Mouse (Mus musculus): ENCODE data around the gene Tbxas1. TPM values are rescaled to one million over a fixed set of nuclear protein-coding genes. Genes with fewer than 3 reads are reported as not detected.

Tbxas1 gene
- total and polyA plus RNA-seq, 3 experiments: not detected

DNA sequence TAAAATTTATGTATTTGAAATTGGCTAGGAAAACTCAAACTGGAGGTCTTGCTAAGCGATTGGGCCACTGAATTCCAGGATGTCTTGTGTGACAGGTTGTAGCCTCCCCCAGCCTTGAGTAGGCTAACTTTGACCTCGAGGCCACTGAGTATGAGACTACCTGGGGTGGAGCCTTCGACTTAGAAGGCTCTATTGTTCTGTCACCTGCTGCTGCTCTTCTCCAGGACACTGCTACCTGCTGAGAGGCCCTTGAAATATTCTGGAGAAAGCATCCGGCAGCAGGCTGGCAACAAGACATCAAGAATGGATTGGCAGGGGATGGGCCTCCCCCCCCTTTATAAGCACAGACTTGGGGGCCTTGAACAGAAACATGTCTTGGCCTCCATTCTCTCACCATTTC, 256.3 kb downstream of the Tbxas1 start:
- dilution Hi-C loops (cut with MboI; ENCODE audit: extremely low pct_ligation_motif_present, extremely low pct_unique_long_range_greater_than_20kb, low sequenced_read_pairs): no loop called here

DNA sequence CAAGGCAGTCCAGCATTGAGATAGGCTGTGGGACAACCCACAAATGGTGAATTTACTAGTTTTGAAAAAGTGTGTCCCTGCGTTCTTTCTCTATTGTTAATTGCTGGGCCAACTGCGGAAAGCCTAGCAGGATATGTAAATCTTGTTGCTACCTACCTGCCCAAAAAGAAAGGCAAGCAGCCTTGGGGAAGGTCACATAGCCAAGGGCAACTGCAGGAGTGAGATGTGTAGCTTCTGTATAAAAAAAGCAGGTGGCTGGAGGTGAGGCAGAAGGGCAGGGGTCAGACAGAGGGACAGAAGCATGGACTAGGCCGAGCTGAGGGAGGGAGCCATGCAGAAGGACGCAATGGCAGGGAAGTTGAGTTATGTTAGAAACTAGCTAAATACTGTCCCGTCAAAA, 257.4 kb downstream of the Tbxas1 start:
- dilution Hi-C loops (cut with MboI; ENCODE audit: extremely low pct_ligation_motif_present, extremely low pct_unique_long_range_greater_than_20kb, low sequenced_read_pairs) (no loop called here), in situ Hi-C loops (cut with MboI; ENCODE audit: low pct_ligation_motif_present, low pct_unique_long_range_greater_than_20kb, low sequenced_read_pairs) (no loop called here)
- Histone ChIP-seq H3K79me2 (replicated peaks; ENCODE audit: control insufficient read depth, extremely low read depth, insufficient read depth, poor library complexity, severe bottlenecking) (no peaks in the 10 kb centered on the region), H3K4me3 (replicated peaks in 1 of 3; ENCODE audit: low read depth in 2 of 3, low read length in 2 of 3, poor library complexity in 1 of 3) (no peak overlapping the region), H3K4me1 (ENCODE audit: control insufficient read depth in 1 of 2, insufficient read depth in 2 of 2) (no peaks in the 10 kb centered on the region), H3K9ac (ENCODE audit: insufficient read depth, low read depth) (no peak overlapping the region), H3K9me3 (replicated peaks; ENCODE audit: low read length) (no peaks in the 10 kb centered on the region), H3K27me3 (replicated peaks) (no peaks in the 10 kb centered on the region), H3K36me3 (replicated peaks in 1 of 2; ENCODE audit: control insufficient read depth in 1 of 2, insufficient read depth in 1 of 2, low read length in 1 of 2) (peaks cover 0 to 7% of the 10 kb centered on the region in 2 experiments), H3K4me2 (ENCODE audit: insufficient read depth, low read depth, poor library complexity, severe bottlenecking) (no peak overlapping the region), H3K27ac (ENCODE audit: insufficient read depth, low read depth) (no peak overlapping the region)
- no peak for DNase-seq (ENCODE audit: extremely low read depth)
- TF ChIP-seq MAZ (IDR thresholded peaks at IDR 0.05; ENCODE audit: low read depth, low read length): no peak
- TF ChIP-seq CTCF (conservative IDR thresholded peaks at IDR 0.05 in 1 of 2, IDR thresholded peaks at IDR 0.05 in 1 of 2; ENCODE audit: low read depth in 2 of 2, low read length in 2 of 2): no peak
- no peak for TF ChIP-seq RCOR1 (conservative IDR thresholded peaks at IDR 0.05; ENCODE audit: low read depth, low read length)
- TF ChIP-seq PAX5 (IDR thresholded peaks at IDR 0.05; ENCODE audit: low read length): no peak
- TF ChIP-seq MEF2A (IDR thresholded peaks at IDR 0.05; ENCODE audit: borderline replicate concordance, low read depth, low read length): no peak
- TF ChIP-seq POLR2AphosphoS2 (IDR thresholded peaks at IDR 0.05; ENCODE audit: low read depth, low read length): no peak

More for the DNA sequence above, 256.3 kb downstream of the Tbxas1 start:
- no peak for DNase-seq (ENCODE audit: extremely low read depth)
- H3K27ac ChIP-seq (ENCODE audit: insufficient read depth, low read depth): no peak overlapping the region
- in situ Hi-C loops (cut with MboI; ENCODE audit: low pct_ligation_motif_present, low pct_unique_long_range_greater_than_20kb, low sequenced_read_pairs): no loop called here
- H3K79me2 ChIP-seq (replicated peaks; ENCODE audit: control insufficient read depth, extremely low read depth, insufficient read depth, poor library complexity, severe bottlenecking): no peaks in the 10 kb centered on the region
- TF ChIP-seq RAD21 (IDR thresholded peaks at IDR 0.05; ENCODE audit: low read depth, low read length): no peak
- no peak for TF ChIP-seq ELF1 (IDR thresholded peaks at IDR 0.05; ENCODE audit: low read depth, low read length)
- no peak for TF ChIP-seq RCOR1 (conservative IDR thresholded peaks at IDR 0.05; ENCODE audit: low read depth, low read length)
- no peak for TF ChIP-seq MAFK (IDR thresholded peaks at IDR 0.05; ENCODE audit: insufficient replicate concordance, low read length)
- no peak overlapping the region for H3K4me3 ChIP-seq (replicated peaks in 1 of 3; ENCODE audit: low read depth in 2 of 3, low read length in 2 of 3, poor library complexity in 1 of 3)
- H3K9ac ChIP-seq (ENCODE audit: insufficient read depth, low read depth): no peak overlapping the region
- H3K4me2 ChIP-seq (ENCODE audit: insufficient read depth, low read depth, poor library complexity, severe bottlenecking): no peak overlapping the region
- peaks cover 3% of the 10 kb centered on the region for H3K9me3 ChIP-seq (replicated peaks; ENCODE audit: low read length)
- no peaks in the 10 kb centered on the region for H3K27me3 ChIP-seq (replicated peaks)
- H3K36me3 ChIP-seq (replicated peaks in 1 of 2; ENCODE audit: control insufficient read depth in 1 of 2, insufficient read depth in 1 of 2, low read length in 1 of 2): peaks cover 0 to 7% of the 10 kb centered on the region in 2 experiments
- no peaks in the 10 kb centered on the region for H3K4me1 ChIP-seq (ENCODE audit: control insufficient read depth in 1 of 2, insufficient read depth in 2 of 2)

Other genes starting within 250 kb of the Tbxas1 start
- gene Klrg2, start 238.2 kb upstream of the Tbxas1 start, total RNA-seq (2012; rRNA removed): 0.34 and 0.76 TPM in 2 replicates
- 0.12 and 0.22 TPM in 2 replicates for gene Klrg2, start 238.2 kb upstream of the Tbxas1 start, total RNA-seq (2014; rRNA removed)
- gene Klrg2, start 238.2 kb upstream of the Tbxas1 start, polyA plus RNA-seq (2012; ENCODE audit: insufficient read length, low read depth): 0.19 and 0.27 TPM in 2 replicates
- gene Clec2l, start 212.3 kb upstream of the Tbxas1 start, total RNA-seq (2012; rRNA removed): 0.17 TPM in 2 replicates
- 0.26 and 0.27 TPM in 2 replicates for gene Clec2l, start 212.3 kb upstream of the Tbxas1 start, total RNA-seq (2014; rRNA removed)
- gene Clec2l, start 212.3 kb upstream of the Tbxas1 start, polyA plus RNA-seq (2012; ENCODE audit: insufficient read length, low read depth): 0.21 and 0.57 TPM in 2 replicates
- gene Hipk2, start 761 bp downstream of the Tbxas1 start, total RNA-seq (2012; rRNA removed): 1.8 and 2.6 TPM in 2 replicates
- 1.6 and 1.8 TPM in 2 replicates for gene Hipk2, start 761 bp downstream of the Tbxas1 start, total RNA-seq (2014; rRNA removed)
- gene Hipk2, start 761 bp downstream of the Tbxas1 start, polyA plus RNA-seq (2012; ENCODE audit: insufficient read length, low read depth): 4.2 and 5.3 TPM in 2 replicates
- 0.04 TPM in 1 of 2 replicates, not detected in the other for gene Parp12, start 242.9 kb downstream of the Tbxas1 start, total RNA-seq (2012; rRNA removed)
- not detected in 2 replicates for gene Parp12, start 242.9 kb downstream of the Tbxas1 start, total RNA-seq (2014; rRNA removed)
- not detected in 2 replicates for gene Parp12, start 242.9 kb downstream of the Tbxas1 start, polyA plus RNA-seq (2012; ENCODE audit: insufficient read length, low read depth)

All from CH12.LX (cell line).